Mouse (Mus musculus) small intestine, adult 2 months (tissue): Measurements from ENCODE around the gene Plppr2.

Experiments used
- CTCF ChIP-seq: fragments of 200-500 bp; IDR thresholded peaks from 2 replicates; pipeline ENCODE4 v1.5.1; 2012; ENCODE audit warnings: low read depth, mild to moderate bottlenecking, control low read depth, inconsistent platforms, low read length, moderate library complexity, mixed read lengths; ENCODE audit not compliant: insufficient replicate concordance, insufficient read length; ENCODE audit errors: extremely low read depth
- POLR2A ChIP-seq: fragments of 200-500 bp; IDR thresholded peaks from 2 replicates; pipeline ENCODE4 v1.6.1; 2012; ENCODE audit warnings: low read depth, mild to moderate bottlenecking, control low read depth, inconsistent platforms, low read length, moderate library complexity

GRCm38 (mm10) chr9:21948790-21949189, 12.0 kb downstream of the Plppr2 start:
- no peak for TF ChIP-seq CTCF
- TF ChIP-seq POLR2A = no peak
